Mouse (Mus musculus): ENCODE measurements at regions not wholly inside any gene's neighbourhood (a gene's known extent, or its start where the extent isn't known, plus 50 kb on each side); places are given as distances from the start of the nearest gene placed in this dataset.
"Not testable (repeated sequence)": the region's sequence is repeated elsewhere in the genome, so short reads cannot be mapped to it uniquely, and the experiment has no call there.

GRCm38 (mm10) chr15:42100730-42101129 is 1966.6 kb downstream of the 9330182O14Rik start:
- Histone ChIP-seq H3K36me3 (replicated peaks) (no peaks in the 10 kb centered on the region), H3K9me3 (replicated peaks) (no peaks in the 10 kb centered on the region), H3K9ac (no peak overlapping the region), H3K27me3 (no peaks in the 10 kb centered on the region), H3K27ac (replicated peaks) (no peak overlapping the region), H3K4me2 (no peak overlapping the region), H3K4me3 (replicated peaks) (no peak overlapping the region), H3K4me1 (replicated peaks) (no peaks in the 10 kb centered on the region)
- 40% methylated on average over 2 of the region's 2 CpGs for WGBS (ENCODE audit: insufficient replicate concordance)
- no peak for ATAC-seq (ENCODE audit: insufficient read depth)

- ATAC-seq (ENCODE audit: insufficient read depth), result no peak
- WGBS (ENCODE audit: insufficient replicate concordance), result 63% methylated on average over 2 of the region's 2 CpGs
These were observed 1970.7 kb downstream of the 9330182O14Rik start for GRCm38 (mm10) chr15:42104816-42105215.

GRCm38 (mm10) chr15:42107106-42107505 is 1972.9 kb downstream of the 9330182O14Rik start:
- no peak overlapping the region for H3K27ac ChIP-seq (replicated peaks)
- ATAC-seq (ENCODE audit: insufficient read depth), result no peak

More at GRCm38 (mm10) chr15:42104816-42105215, 1970.7 kb downstream of the 9330182O14Rik start:
- Histone ChIP-seq H3K27me3 (no peaks in the 10 kb centered on the region), H3K9me3 (replicated peaks) (no peaks in the 10 kb centered on the region), H3K4me1 (replicated peaks) (no peaks in the 10 kb centered on the region), H3K4me3 (replicated peaks) (no peak overlapping the region), H3K36me3 (replicated peaks) (no peaks in the 10 kb centered on the region), H3K9ac (no peak overlapping the region), H3K4me2 (no peak overlapping the region), H3K27ac (replicated peaks) (no peak overlapping the region)

GRCm38 (mm10) chr15:42111811-42112210 is 1977.6 kb downstream of the 9330182O14Rik start:
- Histone ChIP-seq H3K36me3 (replicated peaks) (no peaks in the 10 kb centered on the region), H3K9ac (no peak overlapping the region), H3K27me3 (no peaks in the 10 kb centered on the region), H3K27ac (replicated peaks) (no peak overlapping the region), H3K4me1 (replicated peaks) (no peaks in the 10 kb centered on the region), H3K9me3 (replicated peaks) (no peaks in the 10 kb centered on the region), H3K4me3 (replicated peaks) (no peak overlapping the region), H3K4me2 (no peak overlapping the region)
- no peak for ATAC-seq (ENCODE audit: insufficient read depth)
- 56% methylated on average over 5 of the region's 5 CpGs for WGBS (ENCODE audit: insufficient replicate concordance)

More at GRCm38 (mm10) chr15:42107106-42107505, 1972.9 kb downstream of the 9330182O14Rik start:
- H3K27me3 ChIP-seq, result no peaks in the 10 kb centered on the region
- no peak overlapping the region for H3K4me2 ChIP-seq
- H3K9ac ChIP-seq, result no peak overlapping the region
- H3K4me1 ChIP-seq (replicated peaks), result no peaks in the 10 kb centered on the region
- no peaks in the 10 kb centered on the region for H3K9me3 ChIP-seq (replicated peaks)
- no peak overlapping the region for H3K4me3 ChIP-seq (replicated peaks)
- H3K36me3 ChIP-seq (replicated peaks), result no peaks in the 10 kb centered on the region

- no peaks in the 10 kb centered on the region for H3K9me3 ChIP-seq (replicated peaks)
- 66% methylated on average over 1 of the region's 1 CpGs for whole genome bisulfite sequencing (ENCODE audit: insufficient replicate concordance)
- no peak overlapping the region for H3K4me3 ChIP-seq (replicated peaks)
These were observed 1993.3 kb downstream of the 9330182O14Rik start for GRCm38 (mm10) chr15:42127471-42127870.

GRCm38 (mm10) chr15:42128976-42129375 is 1994.8 kb downstream of the 9330182O14Rik start:
- Histone ChIP-seq H3K36me3 (replicated peaks) (no peaks in the 10 kb centered on the region), H3K27ac (replicated peaks) (no peak overlapping the region), H3K4me1 (replicated peaks) (no peaks in the 10 kb centered on the region), H3K4me3 (replicated peaks) (no peak overlapping the region), H3K27me3 (no peaks in the 10 kb centered on the region), H3K9me3 (replicated peaks) (no peaks in the 10 kb centered on the region), H3K4me2 (no peak overlapping the region), H3K9ac (no peak overlapping the region)
- no peak for ATAC-seq (ENCODE audit: insufficient read depth)
- 65% methylated on average over 3 of the region's 3 CpGs for WGBS (ENCODE audit: insufficient replicate concordance)

More at GRCm38 (mm10) chr15:42127471-42127870, 1993.3 kb downstream of the 9330182O14Rik start:
- Histone ChIP-seq H3K36me3 (replicated peaks) (no peaks in the 10 kb centered on the region), H3K4me2 (no peak overlapping the region), H3K4me1 (replicated peaks) (no peaks in the 10 kb centered on the region), H3K27me3 (no peaks in the 10 kb centered on the region), H3K27ac (replicated peaks) (no peak overlapping the region), H3K9ac (no peak overlapping the region)
- ATAC-seq (ENCODE audit: insufficient read depth), result no peak

- Histone ChIP-seq H3K9ac (no peak overlapping the region), H3K9me3 (replicated peaks) (no peaks in the 10 kb centered on the region), H3K4me2 (no peak overlapping the region), H3K27ac (replicated peaks) (no peak overlapping the region), H3K36me3 (replicated peaks) (no peaks in the 10 kb centered on the region), H3K4me3 (replicated peaks) (no peak overlapping the region), H3K27me3 (no peaks in the 10 kb centered on the region), H3K4me1 (replicated peaks) (no peaks in the 10 kb centered on the region)
- no peak for ATAC-seq (ENCODE audit: insufficient read depth)
These were observed 2032.4 kb downstream of the 9330182O14Rik start for GRCm38 (mm10) chr15:42166546-42166945.

- 57% methylated on average over 1 of the region's 1 CpGs for WGBS (ENCODE audit: insufficient replicate concordance)
- not testable (repeated sequence) for H3K4me2 ChIP-seq; ATAC-seq (ENCODE audit: insufficient read depth); H3K27me3 ChIP-seq; H3K4me3 ChIP-seq (replicated peaks); H3K9me3 ChIP-seq (replicated peaks); H3K9ac ChIP-seq; H3K27ac ChIP-seq (replicated peaks); H3K4me1 ChIP-seq (replicated peaks); H3K36me3 ChIP-seq (replicated peaks)
These were observed 2043.6 kb downstream of the 9330182O14Rik start for GRCm38 (mm10) chr15:42177766-42178165.

- no peak overlapping the region for H3K4me2 ChIP-seq
- no peaks in the 10 kb centered on the region for H3K36me3 ChIP-seq (replicated peaks)
- no peak overlapping the region for H3K9ac ChIP-seq
- H3K4me3 ChIP-seq (replicated peaks), result no peak overlapping the region
- H3K27ac ChIP-seq (replicated peaks), result no peak overlapping the region
- 39% methylated on average over 5 of the region's 5 CpGs for WGBS (ENCODE audit: insufficient replicate concordance)
- no peaks in the 10 kb centered on the region for H3K9me3 ChIP-seq (replicated peaks)
- H3K27me3 ChIP-seq, result no peaks in the 10 kb centered on the region
- no peaks in the 10 kb centered on the region for H3K4me1 ChIP-seq (replicated peaks)
- ATAC-seq (ENCODE audit: insufficient read depth), result no peak
These were observed 2073.2 kb downstream of the 9330182O14Rik start for GRCm38 (mm10) chr15:42207187-42207846.

- no peaks in the 10 kb centered on the region for H3K27me3 ChIP-seq
- no peak for ATAC-seq (ENCODE audit: insufficient read depth)
- H3K9me3 ChIP-seq (replicated peaks), result no peaks in the 10 kb centered on the region
- no peaks in the 10 kb centered on the region for H3K36me3 ChIP-seq (replicated peaks)
- H3K27ac ChIP-seq (replicated peaks), result no peak overlapping the region
- no peak overlapping the region for H3K9ac ChIP-seq
- no peaks in the 10 kb centered on the region for H3K4me1 ChIP-seq (replicated peaks)
- no peak overlapping the region for H3K4me2 ChIP-seq
- 37% methylated on average over 11 of the region's 11 CpGs for WGBS (ENCODE audit: insufficient replicate concordance)
- H3K4me3 ChIP-seq (replicated peaks), result no peak overlapping the region
These were observed 2085.3 kb downstream of the 9330182O14Rik start for GRCm38 (mm10) chr15:42219496-42219895.

GRCm38 (mm10) chr15:42220005-42220404 is 2085.8 kb downstream of the 9330182O14Rik start:
- Histone ChIP-seq H3K9me3 (replicated peaks) (no peaks in the 10 kb centered on the region), H3K36me3 (replicated peaks) (no peaks in the 10 kb centered on the region), H3K27me3 (no peaks in the 10 kb centered on the region), H3K9ac (no peak overlapping the region), H3K4me2 (no peak overlapping the region), H3K4me1 (replicated peaks) (no peaks in the 10 kb centered on the region), H3K27ac (replicated peaks) (no peak overlapping the region), H3K4me3 (replicated peaks) (no peak overlapping the region)
- ATAC-seq (ENCODE audit: insufficient read depth), result no peak
- 42% methylated on average over 3 of the region's 3 CpGs for WGBS (ENCODE audit: insufficient replicate concordance)

GRCm38 (mm10) chr15:42225006-42225405 is 2090.8 kb downstream of the 9330182O14Rik start:
- no peak overlapping the region for H3K4me2 ChIP-seq
- H3K9me3 ChIP-seq (replicated peaks), result no peaks in the 10 kb centered on the region
- 35% methylated on average over 1 of the region's 1 CpGs for WGBS (ENCODE audit: insufficient replicate concordance)
- H3K4me3 ChIP-seq (replicated peaks), result no peak overlapping the region
- no peak for ATAC-seq (ENCODE audit: insufficient read depth)
- no peaks in the 10 kb centered on the region for H3K27me3 ChIP-seq
- H3K9ac ChIP-seq, result no peak overlapping the region
- no peaks in the 10 kb centered on the region for H3K4me1 ChIP-seq (replicated peaks)
- no peak overlapping the region for H3K27ac ChIP-seq (replicated peaks)
- no peaks in the 10 kb centered on the region for H3K36me3 ChIP-seq (replicated peaks)
